Mouse (Mus musculus) heart, adult 2 months (tissue): ENCODE measurements at regions not wholly inside any gene's neighbourhood (a gene's known extent, or its start where the extent isn't known, plus 50 kb on each side); places are given as distances from the start of the nearest gene placed in this dataset.

Experiments
- DNase-seq, 2 experiments: peaks; one replicate each; pipeline ENCODE4 v3.0.0; 2021
- H3K27ac ChIP-seq: fragments of 200-600 bp; 2 replicates; pipeline ENCODE4 v1.8.1; 2022
- H3K27me3 ChIP-seq: fragments of 200-500 bp; 2 replicates; pipeline ENCODE4 v1.6.1; 2012; ENCODE audit warnings: mild to moderate bottlenecking, low read length, inconsistent platforms, mixed read lengths; ENCODE audit not compliant: control insufficient read depth, insufficient read depth
- H3K36me3 ChIP-seq: fragments of 200-500 bp; 2 replicates; pipeline ENCODE4 v1.6.1; 2012; ENCODE audit warnings: low read length, inconsistent platforms; ENCODE audit not compliant: control insufficient read depth, insufficient read depth
- H3K4me1 ChIP-seq: fragments of 200-500 bp; 2 replicates; pipeline ENCODE4 v1.6.1; 2011; ENCODE audit warnings: low read length; ENCODE audit not compliant: control insufficient read depth, insufficient read depth
- H3K4me3 ChIP-seq: fragments of 200-600 bp; 2 replicates; pipeline ENCODE4 v1.8.1; 2022
- H3K79me2 ChIP-seq: fragments of 200-500 bp; replicated peaks from 2 replicates; pipeline ENCODE4 v1.6.1; 2012; ENCODE audit warnings: mild to moderate bottlenecking, inconsistent platforms, low read length, moderate library complexity, mixed read lengths; ENCODE audit not compliant: control insufficient read depth, insufficient read depth
- H3K9ac ChIP-seq: fragments of 200-500 bp; 2 replicates; pipeline ENCODE4 v1.6.1; 2012; ENCODE audit warnings: low read depth, mild to moderate bottlenecking, control low read depth, inconsistent platforms, low read length, mixed read lengths
- CTCF ChIP-seq: fragments of 200-600 bp; IDR thresholded peaks from 2 replicates; pipeline ENCODE4 v1.8.1; 2022; ENCODE audit warnings: antibody characterized with exemption, mild to moderate bottlenecking, moderate library complexity
- EP300 ChIP-seq: fragments of 200-500 bp; IDR thresholded peaks from 2 replicates; pipeline ENCODE4 v1.6.1; 2011; ENCODE audit warnings: low read depth, low read length, control low read depth; ENCODE audit not compliant: insufficient read depth
- POLR2A ChIP-seq: fragments of 200-500 bp; IDR thresholded peaks from 2 replicates; pipeline ENCODE4 v1.6.1; 2011; ENCODE audit warnings: mild to moderate bottlenecking, low read depth, low read length, control low read depth; ENCODE audit not compliant: insufficient read depth
- WGBS: fragments of 180-500 bp; shearing (Covaris S2); methylation state at CpG from one replicate; pipeline ENCODE4 v1.1.7; 2018; 5-methylcytosine and 5-hydroxymethylcytosine counted together
- intact Hi-C: fragments of 180-260 bp; cut with DNase I; formaldehyde crosslinking; loops from one replicate; pipeline ENCODE4 v1.15.1; 2025

DNA sequence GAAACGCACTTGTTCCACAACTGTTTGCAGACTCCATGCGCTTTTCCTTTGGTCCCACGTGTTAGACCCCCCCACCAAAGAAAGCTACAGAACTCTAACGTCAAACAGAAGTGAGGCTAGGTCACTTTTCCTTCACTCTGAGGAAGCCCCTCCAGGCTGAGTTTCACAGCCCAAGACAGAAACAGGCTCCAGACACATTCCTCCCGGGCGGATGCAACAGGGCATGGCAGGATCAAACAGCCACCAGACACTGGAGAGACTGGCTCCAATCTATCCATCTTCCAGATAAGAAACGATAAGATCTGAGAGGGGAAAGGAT is 97.9 kb downstream of the Tmco5 start:
- TF ChIP-seq CTCF: no peak
- no peak for TF ChIP-seq POLR2A
- no peak for TF ChIP-seq EP300
- WGBS: 12% methylated on average over 7 of the region's 7 CpGs
- Histone ChIP-seq H3K9ac (peak overlapping the region; percentile 5; the same call in 1 of the 2 replicates), H3K4me3 (peak overlapping the region; percentile 16; the same call in 1 of the 2 replicates), H3K27ac (peak overlapping the region; percentile 78), H3K36me3 (peaks cover 8% of the 10 kb centered on the region), H3K4me1 (peaks cover 14% of the 10 kb centered on the region), H3K79me2 (no peaks in the 10 kb centered on the region), H3K27me3 (no peaks in the 10 kb centered on the region)
- peak; percentile 21 to 43 for DNase-seq
- intact Hi-C loops: loop anchor here (1.0 to 5.0 kb wide), 2 partner anchors 43 to 74 kb away; no protein-coding TSS in a partner anchor

DNA sequence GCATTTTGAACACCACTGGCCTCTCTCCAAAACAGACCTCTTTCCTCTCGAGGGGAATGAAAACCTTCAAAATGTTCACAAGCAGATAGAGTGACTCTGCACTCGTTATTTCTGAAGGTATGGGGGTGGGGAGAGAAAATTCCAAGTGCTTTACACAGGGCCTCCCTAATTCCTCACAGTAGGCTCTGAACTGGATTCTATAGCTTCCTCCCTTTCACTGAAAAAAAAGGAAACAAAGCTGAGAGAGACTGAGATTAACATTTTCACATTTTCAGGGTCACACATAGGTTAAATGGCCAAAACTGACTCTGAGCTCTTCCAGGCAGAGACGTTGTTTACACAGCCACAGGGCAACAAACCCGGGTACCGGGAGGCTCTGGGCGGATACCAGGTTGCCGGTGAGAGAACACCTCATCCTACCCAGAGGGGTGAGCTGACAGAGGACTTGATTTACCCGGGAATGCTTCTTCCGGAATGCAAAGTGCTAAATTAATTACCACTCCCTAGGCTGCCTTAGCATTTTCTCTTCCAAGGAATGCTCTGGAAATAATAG is 98.5 kb downstream of the Tmco5 start:
- 43% methylated on average over 9 of the region's 9 CpGs for WGBS
- intact Hi-C loops: loop anchor here (1.0 to 5.0 kb wide), 2 partner anchors 42 to 75 kb away; no protein-coding TSS in a partner anchor
- Histone ChIP-seq H3K27ac (peak overlapping the region; percentile 78), H3K79me2 (no peaks in the 10 kb centered on the region), H3K4me3 (no peak overlapping the region), H3K4me1 (peaks cover 10% of the 10 kb centered on the region), H3K9ac (no peak overlapping the region), H3K27me3 (no peaks in the 10 kb centered on the region), H3K36me3 (peaks cover 2% of the 10 kb centered on the region)
- TF ChIP-seq CTCF (no peak), POLR2A (no peak), EP300 (no peak)
- DNase-seq: peak in 1 of 2 experiments; percentile 26

DNA sequence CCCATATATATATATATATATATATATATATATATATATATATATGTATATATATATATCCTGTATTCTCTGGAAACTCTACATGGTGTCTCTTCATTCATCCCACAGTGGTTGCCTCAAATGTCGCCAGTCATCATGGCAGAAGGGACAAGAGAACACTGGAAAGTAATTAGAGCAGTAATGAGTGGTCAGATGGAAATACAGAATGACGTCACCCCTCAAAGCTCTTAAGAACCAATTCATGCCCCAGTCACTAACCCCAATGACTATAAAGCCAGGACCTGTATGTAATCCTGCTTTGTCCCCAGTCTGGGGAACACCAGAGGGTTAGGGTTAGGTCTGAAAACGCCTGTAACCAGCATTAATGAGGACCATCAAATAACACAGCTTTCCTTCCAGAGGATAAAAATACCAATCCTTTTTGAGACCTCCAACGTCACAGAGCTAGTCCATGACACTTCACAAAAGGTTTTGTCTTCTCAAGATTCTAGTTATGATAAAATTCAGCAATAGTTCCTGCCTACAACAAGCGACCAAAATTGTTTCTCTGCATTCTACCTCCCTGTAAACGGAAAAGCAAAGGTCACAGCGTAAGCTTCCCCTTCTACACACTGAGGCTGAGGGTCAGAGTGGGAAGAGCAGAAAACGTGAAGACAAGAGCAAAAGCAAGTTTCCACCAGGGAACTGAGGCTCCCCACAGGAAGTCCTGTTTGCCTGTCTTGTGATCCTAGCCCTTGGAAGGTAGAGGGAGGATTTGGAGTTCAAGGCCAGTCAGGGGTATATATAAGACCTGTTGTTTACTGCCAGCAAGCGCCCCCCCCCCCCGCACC is 99.5 kb downstream of the Tmco5 start:
- intact Hi-C loops: loop anchor here (5.0 kb wide), 1 partner anchor 76 kb away; no protein-coding TSS in a partner anchor
- H3K36me3 ChIP-seq: peaks cover 2% of the 10 kb centered on the region; the same call in 1 of the 2 replicates
- H3K79me2 ChIP-seq: no peaks in the 10 kb centered on the region
- H3K27ac ChIP-seq: no peak overlapping the region; the same call in 1 of the 2 replicates
- WGBS: 62% methylated on average over 10 of the region's 10 CpGs
- H3K27me3 ChIP-seq: no peaks in the 10 kb centered on the region
- no peak overlapping the region for H3K4me3 ChIP-seq
- no peak overlapping the region for H3K9ac ChIP-seq
- TF ChIP-seq CTCF: no peak
- no peak for TF ChIP-seq EP300
- no peak for TF ChIP-seq POLR2A
- peaks cover 10% of the 10 kb centered on the region for H3K4me1 ChIP-seq
- DNase-seq: no peak

DNA sequence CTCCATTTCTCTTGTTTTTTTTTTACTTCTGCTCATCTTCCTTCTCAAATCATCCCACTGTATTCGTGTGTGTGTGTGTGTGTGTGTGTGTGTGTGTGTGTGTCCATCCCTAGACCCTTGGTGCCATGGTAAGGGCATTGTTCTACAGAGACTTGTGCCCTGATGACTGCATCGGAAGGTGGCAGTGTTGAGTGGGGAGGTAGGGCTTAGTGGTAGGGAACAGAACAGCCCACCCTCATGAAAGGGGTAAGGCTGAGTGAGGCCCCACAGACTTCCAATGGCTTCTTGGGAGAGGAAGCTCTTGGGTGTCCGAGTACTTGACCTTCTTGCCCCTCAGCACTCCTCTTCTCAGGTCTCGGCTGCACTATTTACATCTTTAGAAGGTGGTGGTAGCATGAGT is 100.3 kb downstream of the Tmco5 start:
- H3K4me3 ChIP-seq: no peak overlapping the region
- no peak overlapping the region for H3K27ac ChIP-seq
- H3K79me2 ChIP-seq: no peaks in the 10 kb centered on the region
- no peaks in the 10 kb centered on the region for H3K27me3 ChIP-seq
- DNase-seq: no peak
- H3K36me3 ChIP-seq: peaks cover 2% of the 10 kb centered on the region; the same call in 1 of the 2 replicates
- no peak for TF ChIP-seq POLR2A
- TF ChIP-seq CTCF: no peak
- no peak for TF ChIP-seq EP300
- intact Hi-C loops: loop anchor here (5.0 kb wide), 1 partner anchor 77 kb away; no protein-coding TSS in a partner anchor
- peaks cover 13% of the 10 kb centered on the region for H3K4me1 ChIP-seq
- H3K9ac ChIP-seq: no peak overlapping the region
- WGBS: 94% methylated on average over 4 of the region's 4 CpGs

GRCm38 (mm10) chr2:116979561-116980391 is 101.3 kb downstream of the Tmco5 start:
- WGBS: 31% methylated on average over 10 of the region's 10 CpGs
- intact Hi-C loops: loop anchor here (5.0 kb wide), 1 partner anchor 77 kb away; no protein-coding TSS in a partner anchor

More at GRCm38 (mm10) chr2:116979561-116980391, 101.3 kb downstream of the Tmco5 start:
- Histone ChIP-seq H3K4me1 (peaks cover 17% of the 10 kb centered on the region), H3K4me3 (no peak overlapping the region), H3K36me3 (peaks cover 5% of the 10 kb centered on the region), H3K27me3 (no peaks in the 10 kb centered on the region), H3K9ac (no peak overlapping the region), H3K79me2 (no peaks in the 10 kb centered on the region), H3K27ac (peak overlapping the region; percentile 67)
- DNase-seq: peak; percentile 73 to 83
- TF ChIP-seq POLR2A (0 out of 2 replicates have a peak, but pooled peaks have one; percentile 16), CTCF (peak; percentile 29), EP300 (peak; percentile 64; the same call in 1 of the 2 replicates)
